Mouse (Mus musculus) midbrain, postnatal 0 days (tissue): ENCODE measurements around the gene H2-Q7. TPM values are rescaled to one million over a fixed set of nuclear protein-coding genes. Genes with fewer than 3 reads are reported as not detected.
A peak's percentile ranks its signal among the peaks of the same experiment; 100 is the strongest.
"Not testable (repeated sequence)": the region's sequence is repeated elsewhere in the genome, so short reads cannot be mapped to it uniquely, and the experiment has no call there.

ENCODE experiments used
- ATAC-seq: fragments of 200-750 bp; cut with Nextera tagmentation; 2 replicates; pipeline ENCODE4 v1.8.0; 2017; ENCODE audit warnings: moderate number of reproducible peaks, mild to moderate bottlenecking, moderate TSS enrichment, moderate library complexity; ENCODE audit not compliant: low FRiP score
- DNase-seq: peaks from one replicate; pipeline ENCODE4 v3.0.0-alpha.2; 2015; ENCODE audit warnings: low spot score
- H3K27ac ChIP-seq: fragments of 300-500 bp; sonication (generic); 2 replicates; pipeline ENCODE4 v1.5.1; 2014; ENCODE audit warnings: low read depth, mild to moderate bottlenecking, low read length, mixed read lengths
- H3K27me3 ChIP-seq: fragments of 300-500 bp; sonication (generic); 2 replicates; pipeline ENCODE4 v1.6.1; 2014; ENCODE audit warnings: low read length, control low read depth, mixed read lengths; ENCODE audit not compliant: insufficient read depth
- H3K36me3 ChIP-seq: fragments of 300-500 bp; sonication (generic); 2 replicates; pipeline ENCODE4 v1.6.1; 2014; ENCODE audit warnings: low read length, control low read depth, mixed read lengths; ENCODE audit not compliant: insufficient read depth
- H3K4me1 ChIP-seq: fragments of 300-500 bp; sonication (generic); 2 replicates; pipeline ENCODE4 v1.6.1; 2014; ENCODE audit warnings: mild to moderate bottlenecking, control low read depth, antibody characterized with exemption, low read length, mixed read lengths; ENCODE audit not compliant: insufficient read depth
- H3K4me2 ChIP-seq: fragments of 300-500 bp; sonication (generic); 2 replicates; pipeline ENCODE4 v1.6.1; 2014; ENCODE audit warnings: low read depth, mild to moderate bottlenecking, low read length, mixed read lengths; ENCODE audit not compliant: poor library complexity, severe bottlenecking
- H3K4me3 ChIP-seq: fragments of 300-500 bp; sonication (generic); 2 replicates; pipeline ENCODE4 v1.5.1; 2014; ENCODE audit warnings: low read depth, mild to moderate bottlenecking, low read length, moderate library complexity
- H3K9ac ChIP-seq: fragments of 300-500 bp; sonication (generic); replicated peaks from 2 replicates; pipeline ENCODE4 v1.6.1; 2014; ENCODE audit warnings: mild to moderate bottlenecking, low read length, moderate library complexity, mixed read lengths; ENCODE audit not compliant: poor library complexity, severe bottlenecking
- H3K9me3 ChIP-seq: fragments of 300-500 bp; sonication (generic); 2 replicates; pipeline ENCODE4 v1.6.1; 2016; ENCODE audit warnings: low read length, control low read depth
- CTCF ChIP-seq: IDR thresholded peaks from 2 replicates; pipeline ENCODE4 v1.5.1; 2016; ENCODE audit warnings: antibody characterized with exemption, mild to moderate bottlenecking
- WGBS: fragments of 180-500 bp; shearing (Covaris S2); extraction: QIAGEN DNeasy Blood & Tissue Kit; methylation state at CpG from one replicate; pipeline ENCODE4 v1.1.7; 2014; 5-methylcytosine and 5-hydroxymethylcytosine counted together
- polyA plus RNA-seq: library from polyadenylated mRNA; unstranded; fragments of >200 nt; fragmentation: Nextera tagmentation; extraction: Ambion mirVana; gene quantifications from 2 replicates; pipeline ENCODE4 v1.2.1, GENCODE M21; 2015
- total RNA-seq: library from RNA; depleted of rRNA; stranded (reverse); fragments of >200 nt; gene quantifications from 2 replicates; pipeline ENCODE4 v1.2.3, GENCODE M21; 2014

H2-Q7 gene
- total and polyA plus RNA-seq, 2 experiments from 2014 or later = 3.3 to 4.2 TPM

DNA sequence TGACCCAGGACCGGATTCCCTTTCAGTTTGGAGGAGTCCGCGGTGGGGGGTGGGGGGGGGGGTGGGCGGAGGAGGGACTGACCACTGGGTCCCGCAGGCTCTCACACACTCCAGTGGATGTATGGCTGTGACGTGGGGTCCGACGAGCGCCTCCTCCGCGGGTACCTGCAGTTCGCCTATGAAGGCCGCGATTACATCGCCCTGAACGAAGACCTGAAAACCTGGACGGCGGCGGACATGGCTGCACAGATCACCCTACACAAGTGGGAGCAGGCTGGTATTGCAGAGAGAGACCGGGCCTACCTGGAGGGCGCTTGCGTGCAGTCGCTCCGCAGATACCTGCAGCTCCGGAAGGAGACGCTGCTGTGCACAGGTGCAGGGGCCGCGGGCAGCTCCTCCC lies 13.5 kb upstream of the H2-Q7 start:
- not testable (repeated sequence) for H3K9ac ChIP-seq
- 0 out of 2 replicates have a peak, but pooled peaks have one; percentile 15 for TF ChIP-seq CTCF

GRCm38 (mm10) chr17:35428883-35429282 lies 10.1 kb upstream of the H2-Q7 start:
- H3K9me3 ChIP-seq, ATAC-seq, H3K4me3 ChIP-seq, H3K9ac ChIP-seq, H3K4me1 ChIP-seq, H3K27me3 ChIP-seq, H3K36me3 ChIP-seq, H3K27ac ChIP-seq, H3K4me2 ChIP-seq, DNase-seq: not testable (repeated sequence)
- WGBS = 87% methylated on average over 6 of the region's 6 CpGs

More for the DNA sequence above, 13.5 kb upstream of the H2-Q7 start:
- H3K36me3 ChIP-seq, H3K27me3 ChIP-seq, H3K27ac ChIP-seq, DNase-seq, H3K4me1 ChIP-seq, H3K9me3 ChIP-seq: not testable (repeated sequence)
- H3K4me2 ChIP-seq = peak overlapping the region; percentile 51
- peak; percentile 44; the same call in 1 of the 2 replicates for ATAC-seq
- 12% methylated on average over 28 of the region's 28 CpGs for WGBS
- H3K4me3 ChIP-seq = peak overlapping the region; percentile 37

GRCm38 (mm10) chr17:35430671-35431070 lies 8.3 kb upstream of the H2-Q7 start:
- ATAC-seq = not testable (repeated sequence)

DNA sequence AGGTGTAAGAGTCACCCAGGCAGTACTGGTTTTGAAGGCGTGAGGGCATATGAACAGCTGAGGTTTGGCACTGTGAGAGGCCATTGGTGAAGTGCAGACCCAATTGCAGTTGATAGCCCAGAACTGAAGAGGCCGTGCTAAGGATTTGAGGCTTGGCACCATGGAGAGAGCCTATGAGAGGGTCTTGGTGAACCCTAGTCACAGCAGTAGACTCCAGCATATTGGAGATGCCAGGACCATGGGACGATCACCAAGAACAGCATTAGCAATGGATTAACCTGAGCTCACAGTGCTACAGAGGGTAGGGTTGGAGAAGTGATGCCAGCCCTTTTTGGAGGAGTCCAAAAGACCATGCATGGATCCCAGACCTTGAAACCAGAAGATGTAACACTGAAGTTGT lies 6.8 kb upstream of the H2-Q7 start:
- WGBS = 80% methylated on average over 3 of the region's 3 CpGs

More at GRCm38 (mm10) chr17:35430671-35431070, 8.3 kb upstream of the H2-Q7 start:
- H3K9ac ChIP-seq, H3K27me3 ChIP-seq, H3K4me3 ChIP-seq, H3K27ac ChIP-seq, DNase-seq, H3K4me2 ChIP-seq, H3K9me3 ChIP-seq, H3K4me1 ChIP-seq, H3K36me3 ChIP-seq: not testable (repeated sequence)
- 85% methylated on average over 6 of the region's 6 CpGs for WGBS

GRCm38 (mm10) chr17:35434836-35435235 lies 4.1 kb upstream of the H2-Q7 start:
- H3K9me3 ChIP-seq, H3K27ac ChIP-seq, H3K4me2 ChIP-seq, H3K9ac ChIP-seq, H3K36me3 ChIP-seq, H3K27me3 ChIP-seq, H3K4me1 ChIP-seq, H3K4me3 ChIP-seq, ATAC-seq: not testable (repeated sequence)
- peak; percentile 78 for TF ChIP-seq CTCF
- 10% methylated on average over 8 of the region's 8 CpGs for WGBS
- DNase-seq = peak; percentile 19

More for the DNA sequence above, 6.8 kb upstream of the H2-Q7 start:
- H3K36me3 ChIP-seq, H3K27me3 ChIP-seq, H3K9ac ChIP-seq, H3K4me2 ChIP-seq, H3K4me1 ChIP-seq, H3K9me3 ChIP-seq, H3K4me3 ChIP-seq, DNase-seq, H3K27ac ChIP-seq: not testable (repeated sequence)
- ATAC-seq = peak; percentile 24; the same call in 1 of the 2 replicates

DNA sequence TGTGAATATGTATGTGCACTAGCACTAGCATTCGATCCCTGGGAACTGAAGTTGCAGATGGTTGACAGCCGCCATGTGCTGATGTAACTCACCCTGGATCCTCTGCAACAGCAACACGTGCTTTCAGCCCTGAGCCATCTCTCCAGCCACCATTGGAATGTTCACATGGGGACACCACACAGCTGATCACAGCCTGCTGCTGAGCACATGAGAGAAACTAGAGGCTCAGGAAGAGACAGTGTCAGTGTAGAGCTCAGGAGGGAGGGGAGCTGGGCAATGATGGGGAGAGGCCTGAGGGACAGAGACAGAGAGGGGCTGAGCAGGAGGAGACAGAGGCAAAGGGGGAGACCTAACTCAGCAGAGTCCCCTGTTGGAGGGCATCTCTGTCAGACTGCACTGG lies 3.4 kb upstream of the H2-Q7 start:
- DNase-seq, H3K9me3 ChIP-seq, ATAC-seq, H3K4me2 ChIP-seq, H3K27ac ChIP-seq, H3K27me3 ChIP-seq, H3K4me3 ChIP-seq, H3K9ac ChIP-seq, H3K36me3 ChIP-seq, H3K4me1 ChIP-seq: not testable (repeated sequence)
- 72% methylated on average over 3 of the region's 3 CpGs for WGBS

- H3K4me3 ChIP-seq, H3K9me3 ChIP-seq, H3K27ac ChIP-seq, H3K4me2 ChIP-seq, H3K9ac ChIP-seq, ATAC-seq, H3K27me3 ChIP-seq, H3K4me1 ChIP-seq, DNase-seq, H3K36me3 ChIP-seq: not testable (repeated sequence)
- 72% methylated on average over 1 of the region's 1 CpGs for WGBS
These were observed 1.5 kb upstream of the H2-Q7 start for GRCm38 (mm10) chr17:35437386-35437936.

GRCm38 (mm10) chr17:35438395-35438794 lies 560 bp upstream of the H2-Q7 start:
- H3K9ac ChIP-seq, H3K36me3 ChIP-seq, H3K27me3 ChIP-seq, H3K9me3 ChIP-seq, H3K4me1 ChIP-seq, H3K4me3 ChIP-seq, H3K4me2 ChIP-seq, H3K27ac ChIP-seq, DNase-seq, ATAC-seq: not testable (repeated sequence)
- 84% methylated on average over 2 of the region's 3 CpGs for WGBS

DNA sequence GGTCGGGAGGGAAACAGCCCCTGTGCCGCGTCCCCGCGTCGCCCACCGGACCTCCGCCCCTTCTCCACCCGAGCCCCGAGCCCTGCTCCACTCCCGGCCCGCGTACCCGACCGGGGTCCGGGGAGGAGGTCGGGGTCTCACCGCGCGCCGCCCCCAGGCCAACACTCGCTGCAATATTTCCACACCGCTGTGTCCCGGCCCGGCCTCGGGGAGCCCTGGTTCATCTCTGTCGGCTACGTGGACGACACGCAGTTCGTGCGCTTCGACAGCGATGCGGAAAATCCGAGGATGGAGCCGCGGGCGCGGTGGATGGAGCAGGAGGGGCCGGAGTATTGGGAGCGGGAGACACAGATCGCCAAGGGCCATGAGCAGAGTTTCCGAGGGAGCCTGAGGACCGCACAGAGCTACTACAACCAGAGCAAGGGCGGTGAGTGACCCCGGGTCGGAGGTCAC lies 366 bp downstream of the H2-Q7 start:
- H3K27ac ChIP-seq, H3K9me3 ChIP-seq, H3K36me3 ChIP-seq, DNase-seq, H3K27me3 ChIP-seq, H3K4me1 ChIP-seq, H3K9ac ChIP-seq: not testable (repeated sequence)
- peak; percentile 51 for ATAC-seq
- Histone ChIP-seq H3K4me2 (peak overlapping the region; percentile 63), H3K4me3 (peak overlapping the region; percentile 42)
- 1% methylated on average over 40 of the region's 48 CpGs for WGBS
